Mouse (Mus musculus) layer of hippocampus, adult 2 months (tissue): ENCODE measurements at regions not wholly inside any gene's neighbourhood (a gene's known extent, or its start where the extent isn't known, plus 50 kb on each side); places are given as distances from the start of the nearest gene placed in this dataset.

Experiments
- DNase-seq, 2 experiments: peaks; one replicate each; pipeline ENCODE4 v3.0.0; 2022; ENCODE audit warnings: low spot score in 2 of 2
- H3K27ac ChIP-seq: fragments of 200-600 bp; 2 replicates; pipeline ENCODE4 v1.8.1; 2022
- H3K4me3 ChIP-seq: fragments of 200-600 bp; 2 replicates; pipeline ENCODE4 v1.8.1; 2022; ENCODE audit warnings: mild to moderate bottlenecking
- CTCF ChIP-seq: fragments of 200-600 bp; conservative IDR thresholded peaks from 2 replicates; pipeline ENCODE4 v1.8.1; 2022; ENCODE audit warnings: antibody characterized with exemption, mild to moderate bottlenecking, moderate library complexity

- TF ChIP-seq CTCF: no peak
- no peak overlapping the region for H3K27ac ChIP-seq
- no peak for DNase-seq
- H3K4me3 ChIP-seq: no peak overlapping the region
Observed at GRCm38 (mm10) chr4:31697769-31698505, 266.0 kb upstream of the Map3k7 start.

DNA sequence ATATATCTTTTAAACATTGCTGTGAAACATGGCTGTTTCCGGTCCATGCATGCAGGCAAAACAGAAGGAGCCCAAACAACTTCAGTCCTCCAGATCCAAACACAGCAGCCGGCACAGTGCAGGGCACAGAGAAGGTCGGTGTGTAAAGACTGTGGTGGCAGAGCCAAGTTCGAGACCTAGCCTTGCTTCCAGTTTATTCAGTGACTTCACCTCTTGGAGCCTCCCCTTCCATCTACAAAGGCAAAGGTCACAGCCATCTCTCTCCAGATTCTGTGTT is 265.5 kb upstream of the Map3k7 start:
- TF ChIP-seq CTCF: no peak
- Histone ChIP-seq H3K27ac (no peak overlapping the region), H3K4me3 (no peak overlapping the region)
- DNase-seq: no peak

DNA sequence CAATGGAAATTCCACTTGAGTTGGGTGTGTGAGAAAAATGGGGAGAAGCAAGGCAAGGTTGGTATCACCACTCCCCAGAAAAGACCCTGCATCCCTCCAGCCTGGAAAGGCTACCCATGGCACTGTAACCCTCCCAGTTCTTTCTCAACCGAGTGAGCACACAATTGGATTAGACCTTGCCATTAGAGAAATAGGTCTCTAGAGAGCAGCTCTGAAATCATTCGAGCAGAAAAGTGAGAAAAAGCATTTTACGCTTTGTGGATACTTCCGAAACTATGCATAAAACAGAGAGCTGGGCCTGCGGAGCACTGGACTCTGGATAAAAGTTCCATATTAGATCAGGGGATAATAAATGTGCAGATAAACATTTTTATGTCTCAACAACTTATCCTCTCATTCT is 264.6 kb upstream of the Map3k7 start:
- H3K27ac ChIP-seq: no peak overlapping the region
- DNase-seq: no peak
- TF ChIP-seq CTCF: no peak
- no peak overlapping the region for H3K4me3 ChIP-seq

GRCm38 (mm10) chr4:31714054-31714651 is 249.7 kb upstream of the Map3k7 start:
- Histone ChIP-seq H3K27ac (no peak overlapping the region), H3K4me3 (no peak overlapping the region)
- TF ChIP-seq CTCF: no peak
- no peak for DNase-seq

DNA sequence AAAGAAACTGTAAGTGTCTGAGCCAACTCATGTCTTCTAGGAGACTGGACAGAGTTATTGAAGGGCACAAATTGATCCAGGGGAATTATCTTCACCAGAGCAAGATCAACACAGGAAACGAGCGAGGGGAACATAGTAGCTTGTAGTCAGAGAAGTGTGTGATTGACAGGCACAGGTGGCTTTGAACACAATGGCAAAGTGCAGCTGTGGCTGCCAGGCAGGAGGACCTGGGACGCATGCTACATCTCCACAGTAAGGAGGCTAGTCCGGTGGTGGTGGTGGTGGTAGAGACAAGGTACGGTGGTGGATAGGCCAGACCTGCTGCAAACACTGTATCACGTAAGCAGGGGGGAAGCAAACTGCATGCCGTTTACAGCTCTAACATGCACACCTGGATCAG is 240.4 kb upstream of the Map3k7 start:
- Histone ChIP-seq H3K4me3 (no peak overlapping the region), H3K27ac (no peak overlapping the region)
- TF ChIP-seq CTCF: no peak
- no peak for DNase-seq

GRCm38 (mm10) chr4:31724400-31724799 is 239.5 kb upstream of the Map3k7 start:
- no peak for TF ChIP-seq CTCF
- Histone ChIP-seq H3K4me3 (no peak overlapping the region), H3K27ac (no peak overlapping the region)
- no peak for DNase-seq

DNA sequence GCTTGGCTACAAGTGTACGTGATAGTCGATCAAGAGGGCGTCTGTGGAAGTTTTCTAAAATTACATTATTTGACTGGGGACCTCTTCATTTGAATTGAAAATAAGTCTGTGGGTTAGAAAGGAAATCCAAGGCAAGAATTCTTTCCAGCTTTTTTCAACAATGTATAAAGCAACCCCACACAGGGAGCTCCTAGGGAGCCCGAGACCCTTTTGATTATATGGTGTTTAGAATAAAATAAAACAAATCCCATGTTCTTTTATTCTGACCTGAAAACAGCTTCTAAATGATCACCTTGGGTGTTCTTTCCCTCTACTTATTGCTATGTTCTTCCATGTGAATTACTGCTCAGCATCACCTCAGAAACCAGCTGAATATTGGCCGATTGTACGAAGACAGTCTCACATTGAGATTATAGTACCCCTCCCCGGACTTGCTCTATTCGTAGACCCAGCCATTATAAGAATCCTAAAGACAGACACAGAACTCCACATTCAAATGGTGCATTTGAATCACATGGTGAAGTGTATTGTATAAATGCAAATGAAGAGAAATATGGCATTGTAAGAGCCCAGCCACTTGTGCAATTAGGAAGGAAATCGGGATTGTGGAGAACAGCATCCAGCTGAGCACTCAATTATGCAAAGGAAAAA is 236.3 kb upstream of the Map3k7 start:
- no peak for TF ChIP-seq CTCF
- no peak overlapping the region for H3K27ac ChIP-seq
- DNase-seq: no peak
- H3K4me3 ChIP-seq: no peak overlapping the region

DNA sequence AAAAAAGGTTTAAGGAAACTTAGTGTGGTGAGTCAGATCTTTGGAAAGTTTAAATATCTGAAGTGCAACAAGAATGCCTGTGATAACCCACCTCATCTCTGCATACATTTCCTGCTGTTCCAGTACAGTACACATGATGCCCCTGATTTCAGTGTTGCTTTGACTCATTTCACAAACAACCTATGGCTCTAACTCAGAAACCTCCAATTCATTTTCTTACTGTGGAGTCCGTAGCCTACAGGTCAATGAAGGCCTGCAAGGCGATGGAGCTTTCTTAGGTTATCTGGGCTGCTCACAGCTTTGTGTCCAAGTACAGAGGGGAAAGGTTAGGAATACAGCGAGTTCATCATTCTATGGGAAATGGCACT is 235.8 kb upstream of the Map3k7 start:
- DNase-seq: no peak
- TF ChIP-seq CTCF: no peak
- Histone ChIP-seq H3K27ac (no peak overlapping the region), H3K4me3 (no peak overlapping the region)

DNA sequence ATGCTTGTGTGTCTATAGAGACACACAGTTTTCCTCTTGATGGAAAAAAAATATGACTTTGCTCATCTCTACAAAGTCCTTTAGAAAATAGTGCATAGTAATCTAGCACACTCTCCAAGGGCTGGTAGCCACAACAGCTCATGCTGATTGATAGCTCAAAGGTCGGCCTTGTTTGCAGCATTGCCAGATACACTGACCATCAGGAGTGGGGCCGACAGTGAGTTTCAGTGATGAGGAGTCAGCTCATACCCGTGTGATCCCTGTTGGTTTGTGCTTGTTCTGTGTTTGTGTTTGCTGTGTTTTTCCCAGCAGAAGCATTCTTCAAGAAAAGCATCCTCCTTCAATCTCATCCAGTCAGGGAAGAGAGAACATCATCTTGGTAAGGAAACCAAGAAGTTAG is 220.1 kb upstream of the Map3k7 start:
- no peak for TF ChIP-seq CTCF
- Histone ChIP-seq H3K4me3 (no peak overlapping the region), H3K27ac (no peak overlapping the region)
- DNase-seq: no peak

- no peak for TF ChIP-seq CTCF
- DNase-seq: no peak
- Histone ChIP-seq H3K27ac (no peak overlapping the region), H3K4me3 (no peak overlapping the region)
Observed at GRCm38 (mm10) chr4:31744431-31744830, 219.5 kb upstream of the Map3k7 start.

GRCm38 (mm10) chr4:31753677-31754312 is 210.1 kb upstream of the Map3k7 start:
- Histone ChIP-seq H3K27ac (no peak overlapping the region), H3K4me3 (no peak overlapping the region)
- DNase-seq: no peak
- no peak for TF ChIP-seq CTCF

- no peak for DNase-seq
- no peak for TF ChIP-seq CTCF
Observed at GRCm38 (mm10) chr4:31757126-31757525, 206.8 kb upstream of the Map3k7 start.

GRCm38 (mm10) chr4:31760116-31760515 is 203.8 kb upstream of the Map3k7 start:
- no peak for TF ChIP-seq CTCF
- no peak overlapping the region for H3K4me3 ChIP-seq

More at GRCm38 (mm10) chr4:31757126-31757525, 206.8 kb upstream of the Map3k7 start:
- H3K4me3 ChIP-seq: no peak overlapping the region
- H3K27ac ChIP-seq: no peak overlapping the region

More at GRCm38 (mm10) chr4:31760116-31760515, 203.8 kb upstream of the Map3k7 start:
- no peak for DNase-seq
- no peak overlapping the region for H3K27ac ChIP-seq
